Mouse (Mus musculus): ENCODE measurements around the gene Ebpl. TPM values are rescaled to one million over a fixed set of nuclear protein-coding genes. Genes with fewer than 3 reads are reported as not detected.

The Ebpl gene
- polyA plus RNA-seq (2017; shearing (Covaris generic)): 8.7 TPM

GRCm38 (mm10) chr14:61360131-61360980, at the start of gene Ebpl:
TSS of gene Ebpl (minus strand) at chr14:61360439.

DNA sequence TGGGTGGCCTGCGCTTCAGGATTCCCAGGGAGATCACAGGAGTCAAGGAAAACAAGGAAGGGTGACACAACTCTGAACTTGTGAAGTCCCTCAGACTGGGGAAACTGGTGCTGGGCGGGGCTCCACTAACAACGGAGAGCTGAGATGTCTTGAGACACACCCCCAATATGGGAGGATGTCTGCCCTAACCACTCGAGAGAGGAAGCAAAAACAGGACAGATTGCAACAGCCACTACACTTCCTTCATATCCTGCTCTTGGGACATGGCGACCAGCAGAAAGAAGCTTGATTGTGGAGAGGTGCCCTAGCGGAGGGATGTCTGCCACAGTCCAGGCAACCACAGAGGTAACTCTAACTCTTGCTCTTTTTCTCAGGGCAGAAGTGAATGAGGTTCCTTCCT, 50.6 kb downstream of the Ebpl start, which contains the start of gene Arl11:
Gene Arl11, plus strand, starts transcription at position 161 of the 400 bp plus-strand sequence.

Other genes with a start within 250 kb of the Ebpl start
- 7.9 TPM for gene Sacs, start 222.0 kb downstream of the Ebpl start, polyA plus RNA-seq (2017; shearing (Covaris generic))
- gene Sgcg, start 101.9 kb downstream of the Ebpl start, polyA plus RNA-seq (2017; shearing (Covaris generic)): not detected
- gene Arl11, start 50.7 kb downstream of the Ebpl start, polyA plus RNA-seq (2017; shearing (Covaris generic)): not detected
- 35.5 TPM for gene Kpna3, start 79.4 kb upstream of the Ebpl start, polyA plus RNA-seq (2017; shearing (Covaris generic))
- gene Spryd7, start 196.4 kb upstream of the Ebpl start, polyA plus RNA-seq (2017; shearing (Covaris generic)): 17.6 TPM
- 4.7 TPM for gene Trim13, start 237.8 kb upstream of the Ebpl start, polyA plus RNA-seq (2017; shearing (Covaris generic))
- not detected for gene Kcnrg, start 247.0 kb upstream of the Ebpl start, polyA plus RNA-seq (2017; shearing (Covaris generic))

Measured in effector memory CD4-positive, alpha-beta T cell, adult 7 months (primary cell).